Mouse (Mus musculus): ENCODE results near the gene Thrap3.

The Thrap3 gene

DNA sequence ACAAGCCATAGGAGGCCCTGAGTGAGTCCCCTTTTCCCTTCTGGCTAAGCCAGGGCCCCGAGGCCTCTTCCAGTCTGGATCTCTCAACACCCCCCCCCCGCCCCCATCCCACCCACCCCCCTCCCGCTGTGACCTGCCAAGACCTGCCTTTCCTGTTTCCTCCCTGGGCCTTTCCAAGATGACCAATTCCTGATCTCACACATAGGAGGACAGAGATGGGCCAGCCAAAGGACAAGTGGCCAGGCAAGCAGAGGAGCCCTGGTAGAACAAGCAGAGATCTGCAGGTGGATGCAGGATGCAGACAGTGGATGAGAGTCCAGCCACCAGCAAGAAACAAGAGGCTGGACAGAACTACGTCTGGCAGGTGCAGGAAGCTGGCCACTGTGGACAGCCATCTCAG, 57.2 kb downstream of the Thrap3 start:
- no peak for DNase-seq (ENCODE audit: low read depth)

DNA sequence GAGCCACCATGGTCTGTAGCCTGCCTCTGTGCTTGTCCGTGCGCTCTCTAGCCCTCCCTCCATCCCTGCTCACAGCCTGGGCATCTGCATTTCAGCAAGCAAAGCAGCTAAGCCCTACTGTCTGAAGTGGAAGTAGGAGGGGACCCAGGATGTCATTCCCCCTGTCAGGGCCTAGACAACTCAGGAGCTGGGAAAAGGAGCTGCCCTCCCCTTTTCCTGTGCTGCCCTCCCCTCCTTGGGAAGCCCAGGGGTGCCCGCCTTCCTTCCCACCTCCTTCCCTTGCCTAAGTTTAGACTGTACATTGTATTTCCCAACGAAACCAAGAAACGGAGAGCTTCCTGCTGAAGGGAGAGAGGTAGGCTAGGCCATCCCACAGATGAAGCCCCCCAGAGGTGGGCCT, 61.5 kb downstream of the Thrap3 start:
- DNase-seq (ENCODE audit: low read depth), result no peak

DNA sequence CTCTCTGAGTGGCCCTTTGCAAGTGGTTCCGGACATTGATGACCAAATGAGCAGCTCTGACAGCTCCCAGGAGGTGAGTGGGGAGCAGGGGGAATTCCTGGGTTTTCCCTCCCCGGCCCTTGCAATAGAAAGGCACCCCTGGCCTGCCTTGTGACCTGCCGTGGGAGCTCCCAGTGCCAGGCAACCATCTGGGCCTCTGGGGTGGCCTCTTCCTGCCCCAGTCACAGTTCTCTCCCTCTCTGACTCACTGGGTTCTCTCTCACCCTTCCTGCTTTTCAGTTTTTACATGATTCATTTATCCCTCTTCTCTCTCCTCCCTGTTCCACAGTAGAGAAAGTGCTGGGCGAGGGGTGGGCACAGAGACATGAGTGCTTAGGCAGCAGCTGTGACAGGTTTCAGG, 64.8 kb downstream of the Thrap3 start:
- no peak for DNase-seq (ENCODE audit: low read depth)

DNA sequence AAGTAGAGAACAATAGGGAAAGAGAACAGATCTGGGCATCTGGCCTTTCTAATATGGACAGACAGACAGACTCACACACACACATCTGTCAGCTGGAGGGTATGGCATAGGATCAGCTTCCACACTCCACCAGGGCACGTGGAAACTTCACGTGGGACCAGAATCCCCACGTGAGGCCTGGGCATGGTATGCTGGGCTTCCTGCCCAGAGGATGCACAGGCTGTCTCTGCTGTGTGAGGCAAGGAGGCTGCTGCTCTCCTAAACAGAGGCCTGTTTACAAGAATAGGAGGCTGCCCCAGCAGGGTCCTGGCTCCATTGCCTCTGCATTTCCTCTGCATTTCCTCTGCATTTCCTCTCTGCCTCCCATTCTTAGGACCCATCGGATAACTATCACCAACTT, 67.9 kb downstream of the Thrap3 start:
- no peak for DNase-seq (ENCODE audit: low read depth)

DNA sequence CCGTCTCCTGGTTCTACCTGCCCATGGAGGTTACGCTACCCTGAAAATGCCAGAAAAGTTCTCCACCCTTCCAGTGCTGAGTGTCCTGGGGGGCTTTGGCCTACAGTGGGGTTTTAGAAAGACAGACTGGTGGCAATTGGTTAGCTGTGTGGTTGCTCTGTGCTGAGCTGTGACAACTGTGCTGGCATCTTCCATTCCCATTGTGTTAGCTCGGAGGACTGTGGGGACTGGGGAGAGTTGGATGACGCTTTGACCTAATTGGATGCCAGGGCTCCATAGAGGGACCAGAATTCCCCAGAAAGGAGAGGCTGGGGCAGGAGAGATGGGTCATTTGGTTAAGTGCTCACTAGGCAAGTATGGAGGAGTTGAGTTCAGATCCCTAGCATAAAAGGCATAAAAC, 68.3 kb downstream of the Thrap3 start:
- no peak for DNase-seq (ENCODE audit: low read depth)

DNA sequence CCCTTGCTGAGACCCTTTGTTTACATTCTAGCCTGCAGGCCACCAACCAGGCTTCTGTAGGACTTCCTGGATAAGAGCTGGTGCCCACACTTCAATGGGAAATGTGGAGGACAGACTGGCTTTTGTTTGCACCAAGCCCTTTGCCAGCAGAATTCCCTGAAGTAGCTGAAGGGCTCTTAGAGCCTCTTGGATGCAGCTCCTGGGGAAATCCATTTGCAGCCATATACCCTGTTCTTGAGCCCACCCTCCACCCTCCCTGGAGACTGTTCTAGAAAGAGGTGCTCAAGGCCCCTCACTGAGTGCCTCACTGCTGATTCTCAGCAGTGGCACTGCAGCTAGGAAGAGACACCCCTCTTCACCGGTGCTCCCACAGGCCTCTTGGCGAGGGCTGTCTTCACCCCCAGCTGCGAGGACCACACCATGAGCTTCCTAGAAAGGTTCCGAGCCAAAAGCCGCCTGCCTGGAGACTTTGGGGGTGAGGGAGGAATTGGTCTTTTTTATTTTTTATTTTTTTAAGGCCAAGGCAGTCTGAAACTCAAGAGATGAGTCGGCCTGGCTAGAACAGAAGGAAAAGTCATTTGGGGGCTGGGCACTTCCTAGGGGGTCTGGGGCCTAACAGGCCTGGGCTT, 69.8 kb downstream of the Thrap3 start:
- no peak for DNase-seq (ENCODE audit: low read depth)

DNA sequence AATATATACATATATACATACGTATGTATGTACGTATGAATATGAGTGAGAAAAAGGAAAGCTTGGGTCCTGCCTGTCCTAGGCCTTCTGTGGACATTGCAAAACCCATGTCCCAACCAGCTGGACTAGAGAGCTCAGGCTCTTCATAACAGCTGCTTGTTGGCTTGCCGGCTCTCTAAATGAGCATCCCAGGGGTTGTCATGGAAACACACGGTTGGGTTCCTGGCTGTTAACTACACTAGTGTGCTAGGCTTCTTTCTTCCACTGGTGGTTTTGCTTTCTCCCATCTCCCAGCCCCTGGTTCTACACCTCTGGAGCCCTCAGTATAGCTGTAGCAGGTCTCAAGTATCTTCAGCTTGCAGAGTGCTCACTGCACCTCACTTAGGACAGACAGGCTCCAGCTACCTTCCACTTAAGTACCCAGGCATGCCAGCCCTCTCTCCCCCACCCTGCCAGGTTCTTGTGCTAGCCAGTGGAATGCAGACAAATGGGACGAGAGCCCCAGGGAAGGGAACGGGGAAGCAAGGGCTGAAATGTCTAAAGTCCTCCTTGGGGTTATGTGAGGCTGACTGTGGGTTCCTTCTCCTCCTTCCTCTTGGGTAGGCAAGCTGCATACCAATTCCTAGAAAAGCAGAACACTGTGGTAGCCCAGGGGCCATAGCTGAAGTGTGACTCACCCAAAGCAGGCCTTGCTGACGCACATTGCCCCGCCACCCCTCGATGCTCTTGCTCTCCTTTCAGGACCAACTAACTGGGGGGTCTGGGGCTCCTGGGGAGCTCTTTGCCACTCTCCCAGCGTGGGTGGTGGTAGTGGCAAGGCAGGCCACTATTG, 71.1 kb downstream of the Thrap3 start:
- DNase-seq (ENCODE audit: low read depth), result no peak

DNA sequence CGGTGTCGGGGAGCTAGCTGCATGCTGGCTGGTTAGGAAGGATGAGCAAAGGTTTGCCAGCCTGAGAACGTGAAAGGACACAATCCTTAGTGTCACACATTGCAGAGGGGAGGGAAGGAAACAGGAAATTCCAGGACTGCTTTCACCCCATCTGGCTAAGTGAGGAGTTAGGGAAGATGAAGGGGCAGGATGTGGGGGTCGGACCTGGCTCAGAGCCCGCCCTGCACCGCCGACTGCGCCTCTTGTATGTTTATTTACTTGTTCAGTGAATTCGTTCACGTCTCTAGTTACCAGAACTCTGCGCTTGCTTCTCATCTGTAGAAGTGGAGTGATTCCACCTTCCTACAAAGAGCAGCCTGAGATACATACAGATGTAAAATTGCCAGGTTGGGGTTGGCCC, 72.1 kb downstream of the Thrap3 start:
- no peak for DNase-seq (ENCODE audit: low read depth)

DNA sequence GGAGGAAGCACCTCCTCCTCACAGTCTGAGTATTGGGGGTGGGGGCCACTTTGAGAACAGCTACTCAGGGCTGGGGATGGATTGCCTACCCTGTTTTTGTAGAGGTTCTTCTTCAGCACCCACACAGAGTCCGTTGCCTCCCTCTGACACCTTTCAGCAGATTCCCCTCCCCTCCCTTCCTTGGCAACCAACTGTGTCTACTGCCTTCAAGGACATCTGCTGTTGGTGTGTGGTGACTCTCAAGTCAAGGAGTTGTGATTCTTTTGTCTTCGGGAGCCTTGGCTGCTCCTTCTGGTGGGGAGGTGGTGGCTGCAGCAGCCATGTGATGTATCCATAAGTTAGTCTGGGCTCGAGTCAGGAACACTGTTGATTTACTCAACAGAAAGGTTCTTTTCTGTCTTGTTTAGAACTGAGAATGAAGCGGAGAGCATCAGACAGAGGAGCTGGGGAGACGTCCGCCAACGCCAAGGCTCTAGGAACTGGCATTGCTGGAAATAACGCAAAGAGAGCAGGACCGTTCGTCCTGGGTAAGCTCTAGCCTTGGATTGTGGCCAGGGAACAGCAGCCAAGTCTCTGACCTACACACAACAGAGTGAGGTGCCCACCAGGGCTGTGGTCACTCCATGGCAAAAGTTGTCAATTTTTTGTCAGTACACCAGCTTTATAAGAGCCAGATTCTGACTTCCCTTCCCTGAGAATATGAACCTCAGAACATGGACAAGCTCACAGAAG, 79.1 kb downstream of the Thrap3 start:
- DNase-seq (ENCODE audit: low read depth), result no peak

DNA sequence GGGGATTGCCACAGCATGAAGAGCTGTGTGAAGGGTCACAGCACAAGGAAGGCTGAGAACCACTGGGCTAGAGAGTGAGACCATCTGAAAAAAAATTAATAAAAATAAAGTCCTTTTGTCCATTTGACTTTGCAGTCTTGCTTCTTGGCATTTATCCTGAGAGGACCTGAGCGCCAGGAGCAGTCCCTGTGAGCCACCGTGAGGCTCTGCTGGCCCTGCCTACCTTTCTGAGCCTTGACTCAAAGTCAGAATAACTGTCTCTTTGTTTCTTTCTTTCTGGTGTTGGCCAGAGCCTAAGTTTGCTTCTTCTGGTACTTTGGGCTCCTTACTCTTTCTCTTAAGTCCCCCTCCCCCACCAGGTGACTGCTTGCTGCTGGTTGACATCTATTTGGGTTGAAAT, 82.1 kb downstream of the Thrap3 start:
- no peak for DNase-seq (ENCODE audit: low read depth)

DNA sequence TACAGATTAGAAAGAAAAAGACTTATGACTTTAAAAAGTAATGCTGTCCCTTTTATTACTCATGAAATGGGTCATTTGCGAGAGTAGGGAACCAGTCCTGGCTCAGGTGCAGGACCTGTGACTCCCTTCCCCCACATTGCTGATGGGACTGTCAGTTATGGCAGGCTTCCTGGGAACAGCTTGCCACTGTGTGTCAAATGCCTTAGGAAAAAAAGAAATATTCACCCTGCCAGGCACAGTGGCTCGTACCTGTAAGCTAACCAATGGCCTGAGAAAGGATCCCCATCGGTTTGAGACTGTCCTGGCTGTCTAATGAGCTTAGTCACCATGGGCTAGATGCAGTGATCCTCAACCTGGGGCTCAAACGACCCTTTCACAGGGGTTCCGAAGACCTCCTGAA, 82.5 kb downstream of the Thrap3 start:
- DNase-seq (ENCODE audit: low read depth), result no peak

DNA sequence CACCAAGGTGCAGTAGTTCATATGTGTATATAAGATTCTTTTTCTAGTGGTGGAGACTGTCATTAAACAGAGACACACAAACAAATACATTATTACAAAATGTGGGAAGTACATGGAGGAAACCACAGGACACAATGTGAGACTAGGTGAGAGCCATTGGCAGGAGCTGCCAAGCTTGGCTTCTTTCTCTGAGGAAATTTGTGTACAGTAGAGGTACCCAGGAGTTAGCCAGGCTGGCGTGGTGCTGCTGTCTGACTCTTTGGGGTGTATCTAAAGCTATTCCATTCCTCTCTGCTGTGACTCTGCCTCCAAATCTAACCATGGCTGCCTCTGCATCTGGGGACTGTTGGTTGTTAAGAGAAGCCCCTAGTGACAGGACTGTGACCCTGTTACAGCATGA, 83.5 kb downstream of the Thrap3 start:
- DNase-seq (ENCODE audit: low read depth), result no peak

DNA sequence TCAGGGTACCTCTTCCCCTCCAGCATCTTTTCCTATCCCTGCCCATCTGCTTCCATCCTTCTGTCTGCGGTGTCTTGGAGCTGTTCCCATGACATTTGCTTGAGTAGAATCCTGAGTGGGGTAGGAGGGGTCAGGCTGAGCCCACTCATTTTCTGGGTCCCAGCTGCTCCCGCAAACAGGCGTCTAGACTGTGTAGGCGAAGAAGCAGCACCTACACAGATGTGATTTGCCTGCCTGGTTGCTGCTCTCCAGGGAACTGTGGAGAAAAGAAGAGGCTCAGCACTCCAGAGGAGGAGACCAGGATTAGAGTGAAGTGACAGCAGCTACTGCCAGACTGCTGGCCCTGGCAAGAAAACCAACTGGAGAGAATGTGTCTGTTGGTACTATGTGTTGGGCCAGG, 83.9 kb downstream of the Thrap3 start:
- no peak for DNase-seq (ENCODE audit: low read depth)

DNA sequence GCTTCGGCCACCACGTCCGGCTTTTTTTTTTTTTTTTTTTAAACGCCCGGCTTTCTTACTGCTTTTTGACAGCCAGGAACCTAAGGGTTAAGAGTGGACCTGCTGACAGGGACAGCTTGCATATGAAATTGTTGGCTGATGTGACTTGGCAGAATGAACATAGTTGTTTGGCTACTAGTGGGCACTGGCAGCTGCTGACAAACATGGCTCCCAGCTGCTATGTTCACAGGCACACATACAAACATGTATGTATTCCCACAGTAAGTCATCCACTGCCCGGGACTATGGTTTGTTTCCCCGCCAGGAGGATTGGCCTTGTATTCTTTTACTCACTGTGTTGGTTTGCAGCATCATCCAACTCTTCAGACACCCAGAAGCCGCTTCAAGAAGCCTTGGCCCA, 85.4 kb downstream of the Thrap3 start:
- no peak for DNase-seq (ENCODE audit: low read depth)

DNA sequence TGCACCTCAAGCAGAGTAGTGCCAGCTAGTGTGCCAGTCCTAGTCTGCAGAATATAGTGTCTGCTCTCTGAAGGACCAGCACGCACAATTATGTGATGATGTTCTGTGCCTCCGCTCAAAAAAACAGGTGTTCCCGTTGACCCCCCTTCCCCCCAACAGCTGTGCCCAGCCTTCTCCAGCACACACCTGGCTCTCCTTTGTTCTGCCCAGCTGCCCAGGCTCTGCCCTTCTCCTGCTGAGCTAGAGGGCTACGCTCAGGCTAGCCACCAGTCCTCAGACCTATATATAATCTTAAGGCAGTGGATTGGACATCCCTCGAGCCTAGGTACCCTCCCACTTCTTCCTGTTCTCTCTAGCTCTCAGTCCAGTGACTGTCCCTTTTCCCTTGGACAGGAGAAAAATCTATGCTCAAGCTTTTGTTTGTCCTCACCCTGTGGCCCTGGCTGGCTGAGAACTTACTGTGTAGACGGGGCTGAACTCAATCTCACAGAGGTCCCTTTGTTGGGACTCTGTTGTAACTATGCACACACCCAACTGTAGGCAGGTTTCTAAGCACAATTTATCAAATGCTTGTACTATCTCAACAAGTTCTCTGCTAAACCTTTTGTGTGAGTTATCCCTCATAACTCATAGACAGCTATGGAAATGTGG, 86.6 kb downstream of the Thrap3 start:
- no peak for DNase-seq (ENCODE audit: low read depth)

DNA sequence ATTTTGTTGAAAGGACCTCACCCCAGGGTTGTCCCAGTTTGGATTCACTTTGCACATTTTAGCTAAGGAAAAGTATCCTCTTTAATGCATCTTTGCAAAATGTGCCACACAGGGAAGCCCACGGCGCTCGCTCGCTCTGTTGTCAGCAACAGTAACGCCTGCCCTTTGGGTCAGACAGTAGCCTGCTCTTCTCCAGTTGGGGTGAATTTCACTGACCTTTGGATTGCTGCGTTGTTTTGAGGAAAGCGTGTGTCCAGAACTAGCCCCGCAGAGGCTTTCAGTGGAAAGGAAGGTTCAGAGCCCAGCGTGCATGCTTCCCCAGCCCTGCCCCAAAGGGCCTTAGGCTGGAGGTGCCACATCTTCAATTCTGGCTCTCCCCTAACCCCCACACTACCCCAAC, 87.1 kb downstream of the Thrap3 start:
- DNase-seq (ENCODE audit: low read depth), result no peak
